Mouse (Mus musculus) hindbrain, embryonic 13.5 days (tissue): ENCODE data around the gene Upp2. TPM values are rescaled to one million over a fixed set of nuclear protein-coding genes. Genes with fewer than 3 reads are reported as not detected.
A peak's percentile ranks its signal among the peaks of the same experiment; 100 is the strongest.

ENCODE experiments used
- ATAC-seq: fragments of 200-750 bp; cut with Nextera tagmentation; 2 replicates; pipeline ENCODE4 v1.8.0; 2017; ENCODE audit warnings: moderate TSS enrichment; ENCODE audit not compliant: low FRiP score
- H3K27ac ChIP-seq: fragments of 300-500 bp; sonication (generic); 2 replicates; pipeline ENCODE4 v1.5.1; 2015; ENCODE audit warnings: inconsistent platforms, mild to moderate bottlenecking, moderate library complexity
- H3K27me3 ChIP-seq: fragments of 300-500 bp; sonication (generic); 2 replicates; pipeline ENCODE4 v1.6.1; 2015; ENCODE audit warnings: mild to moderate bottlenecking, inconsistent platforms
- H3K36me3 ChIP-seq: fragments of 300-500 bp; sonication (generic); 2 replicates; pipeline ENCODE4 v1.6.1; 2015; ENCODE audit warnings: mild to moderate bottlenecking, inconsistent platforms
- H3K4me1 ChIP-seq: fragments of 300-500 bp; sonication (generic); replicated peaks from 2 replicates; pipeline ENCODE4 v1.6.1; 2015; ENCODE audit warnings: inconsistent platforms
- H3K4me2 ChIP-seq: fragments of 300-500 bp; sonication (generic); 2 replicates; pipeline ENCODE4 v1.6.1; 2015; ENCODE audit warnings: inconsistent platforms, mild to moderate bottlenecking, moderate library complexity
- H3K4me3 ChIP-seq: fragments of 300-500 bp; sonication (generic); 2 replicates; pipeline ENCODE4 v1.5.1; 2015; ENCODE audit warnings: mild to moderate bottlenecking, inconsistent platforms
- H3K9ac ChIP-seq: fragments of 300-500 bp; sonication (generic); 2 replicates; pipeline ENCODE4 v1.6.1; 2015; ENCODE audit warnings: mild to moderate bottlenecking, inconsistent platforms
- H3K9me3 ChIP-seq: fragments of 300-500 bp; sonication (generic); 2 replicates; pipeline ENCODE4 v1.6.1; 2016; ENCODE audit warnings: inconsistent platforms
- WGBS: fragments of 180-500 bp; shearing (Covaris S2); methylation state at CpG from one replicate; pipeline ENCODE4 v1.1.7; 2015; 5-methylcytosine and 5-hydroxymethylcytosine counted together
- polyA plus RNA-seq: library from polyadenylated mRNA; unstranded; fragments of >200 nt; fragmentation: Nextera tagmentation; extraction: Ambion mirVana; gene quantifications from 2 replicates; pipeline ENCODE4 v1.2.1, GENCODE M21; 2015

Gene Upp2
- polyA plus RNA-seq, 1 experiment from 2014 or later = 13.2 TPM

GRCm38 (mm10) chr2:58747483-58748229 is 180.6 kb downstream of the Upp2 start:
- 76% methylated on average over 11 of the region's 11 CpGs for WGBS
- no peak for ATAC-seq
- Histone ChIP-seq H3K4me1 (no peaks in the 10 kb centered on the region), H3K27ac (no peak overlapping the region), H3K4me3 (no peak overlapping the region), H3K9ac (no peak overlapping the region), H3K4me2 (no peak overlapping the region), H3K9me3 (no peaks in the 10 kb centered on the region), H3K27me3 (no peaks in the 10 kb centered on the region), H3K36me3 (no peaks in the 10 kb centered on the region)

GRCm38 (mm10) chr2:58748296-58748695 is 181.2 kb downstream of the Upp2 start:
- no peak for ATAC-seq
- H3K27me3 ChIP-seq = no peaks in the 10 kb centered on the region
- no peak overlapping the region for H3K4me3 ChIP-seq
- no peak overlapping the region for H3K27ac ChIP-seq
- H3K9me3 ChIP-seq = no peaks in the 10 kb centered on the region
- H3K4me1 ChIP-seq = no peaks in the 10 kb centered on the region
- WGBS = 93% methylated on average over 5 of the region's 5 CpGs
- no peak overlapping the region for H3K4me2 ChIP-seq
- no peaks in the 10 kb centered on the region for H3K36me3 ChIP-seq
- H3K9ac ChIP-seq = no peak overlapping the region

DNA sequence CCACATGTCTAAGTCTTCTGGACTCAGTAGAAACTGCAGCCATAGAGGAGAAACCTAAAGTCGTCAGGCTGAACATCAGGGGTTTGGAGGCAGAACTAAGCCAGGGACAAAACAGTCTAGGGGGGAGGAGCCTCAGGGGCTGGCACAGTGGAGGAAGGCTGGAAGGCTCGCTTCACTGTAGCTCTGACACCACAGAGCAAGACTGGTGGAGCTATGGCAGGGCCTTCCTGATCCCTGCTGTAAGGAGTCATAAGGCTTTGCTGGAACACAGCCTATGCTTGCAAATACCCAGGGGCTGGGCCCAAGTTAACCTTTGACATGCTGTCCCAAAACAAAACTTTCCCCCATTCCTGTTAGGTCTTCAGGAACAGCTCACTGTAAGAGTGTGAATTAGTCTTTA is 185.8 kb downstream of the Upp2 start:
- Histone ChIP-seq H3K9ac (no peak overlapping the region), H3K27me3 (no peaks in the 10 kb centered on the region), H3K36me3 (no peaks in the 10 kb centered on the region), H3K4me2 (no peak overlapping the region), H3K27ac (no peak overlapping the region), H3K4me3 (no peak overlapping the region), H3K9me3 (no peaks in the 10 kb centered on the region), H3K4me1 (no peaks in the 10 kb centered on the region)
- 36% methylated on average over 2 of the region's 2 CpGs for WGBS
- ATAC-seq = no peak

DNA sequence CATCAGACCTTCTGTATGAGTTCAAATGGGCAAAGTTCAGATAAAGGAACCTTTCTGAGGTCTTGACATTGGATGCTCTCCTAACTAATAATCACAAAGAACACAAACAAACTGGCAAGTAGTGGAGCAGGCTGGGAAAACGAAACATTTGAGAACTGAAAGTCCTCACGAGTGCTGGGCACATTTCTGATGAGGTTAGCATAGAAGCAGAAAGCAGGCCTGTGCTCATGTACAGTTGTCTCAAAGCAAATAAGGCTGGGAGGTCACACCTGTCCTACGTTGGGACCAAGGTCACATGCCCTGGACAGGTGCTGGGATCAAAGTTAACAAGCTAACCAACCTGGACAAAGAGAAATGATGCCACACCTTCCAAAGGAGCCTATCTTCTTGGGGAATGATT is 187.6 kb downstream of the Upp2 start:
- Histone ChIP-seq H3K4me1 (no peaks in the 10 kb centered on the region), H3K9me3 (no peaks in the 10 kb centered on the region), H3K9ac (no peak overlapping the region), H3K27me3 (no peaks in the 10 kb centered on the region), H3K36me3 (no peaks in the 10 kb centered on the region), H3K4me2 (no peak overlapping the region), H3K4me3 (no peak overlapping the region), H3K27ac (no peak overlapping the region)
- ATAC-seq = no peak
- WGBS = 79% methylated on average over 3 of the region's 3 CpGs

GRCm38 (mm10) chr2:58758081-58758480 is 191.0 kb downstream of the Upp2 start:
- 69% methylated on average over 2 of the region's 2 CpGs for WGBS
- no peak overlapping the region for H3K4me2 ChIP-seq
- H3K4me3 ChIP-seq = no peak overlapping the region
- no peaks in the 10 kb centered on the region for H3K27me3 ChIP-seq
- no peak for ATAC-seq
- H3K36me3 ChIP-seq = no peaks in the 10 kb centered on the region
- H3K9me3 ChIP-seq = no peaks in the 10 kb centered on the region
- no peak overlapping the region for H3K27ac ChIP-seq
- H3K4me1 ChIP-seq = no peaks in the 10 kb centered on the region
- no peak overlapping the region for H3K9ac ChIP-seq

DNA sequence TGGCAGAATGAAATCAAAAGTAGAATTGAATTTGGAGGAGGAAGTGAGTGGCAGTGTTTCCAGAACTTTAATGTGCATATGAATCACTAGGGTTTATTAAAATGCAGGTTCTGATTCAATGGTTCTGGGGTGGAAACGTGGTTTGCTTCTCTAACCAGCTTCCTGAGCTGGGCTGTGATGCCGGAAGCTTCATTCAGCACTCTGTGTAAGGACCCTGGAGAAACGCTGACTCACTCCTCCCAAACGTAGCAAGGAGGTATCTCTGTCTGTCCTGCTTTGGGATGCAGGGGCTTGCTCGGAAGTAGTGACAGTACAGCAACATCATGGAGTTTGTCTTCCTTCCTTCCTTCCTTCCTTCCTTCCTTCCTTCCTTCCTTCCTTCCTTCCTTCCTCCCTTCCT is 192.6 kb downstream of the Upp2 start:
- Histone ChIP-seq H3K9ac (no peak overlapping the region), H3K36me3 (no peaks in the 10 kb centered on the region), H3K9me3 (no peaks in the 10 kb centered on the region), H3K27me3 (no peaks in the 10 kb centered on the region), H3K4me3 (no peak overlapping the region), H3K4me2 (no peak overlapping the region), H3K27ac (no peak overlapping the region), H3K4me1 (no peaks in the 10 kb centered on the region)
- 75% methylated on average over 5 of the region's 5 CpGs for WGBS
- no peak for ATAC-seq

DNA sequence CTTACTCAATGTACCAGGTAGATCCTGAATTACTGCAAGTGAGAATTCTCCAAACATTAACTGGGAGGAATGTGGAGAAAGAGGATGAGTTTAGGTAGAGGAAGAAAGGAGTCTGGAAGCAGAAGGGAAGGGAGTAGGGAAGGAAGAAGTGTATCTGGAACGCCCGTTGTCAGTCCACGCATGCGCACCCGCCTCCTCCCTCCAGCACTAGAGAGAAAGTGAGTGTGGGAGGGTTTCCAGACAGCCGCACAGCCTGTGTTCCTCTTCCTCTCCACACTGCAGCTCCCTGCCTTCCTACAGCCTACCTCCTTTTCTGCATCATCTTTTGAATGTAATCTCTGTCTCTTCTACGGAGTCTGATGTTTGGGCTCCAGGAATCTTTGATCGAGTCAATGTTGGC is 198.0 kb downstream of the Upp2 start:
- H3K4me1 ChIP-seq = no peaks in the 10 kb centered on the region
- 90% methylated on average over 8 of the region's 8 CpGs for WGBS

GRCm38 (mm10) chr2:58773833-58774232 is 206.7 kb downstream of the Upp2 start:
- ATAC-seq = peak; percentile 88
- Histone ChIP-seq H3K27ac (no peak overlapping the region; the same call in 1 of the 2 replicates), H3K27me3 (no peaks in the 10 kb centered on the region), H3K4me2 (no peak overlapping the region), H3K9me3 (no peaks in the 10 kb centered on the region), H3K4me3 (no peak overlapping the region), H3K4me1 (peaks cover 5% of the 10 kb centered on the region; the same call in 1 of the 2 replicates), H3K9ac (no peak overlapping the region), H3K36me3 (no peaks in the 10 kb centered on the region)
- 60% methylated on average over 9 of the region's 9 CpGs for WGBS

More for the DNA sequence above, 198.0 kb downstream of the Upp2 start:
- Histone ChIP-seq H3K9ac (no peak overlapping the region), H3K4me3 (no peak overlapping the region), H3K27me3 (no peaks in the 10 kb centered on the region), H3K36me3 (no peaks in the 10 kb centered on the region), H3K27ac (no peak overlapping the region), H3K9me3 (no peaks in the 10 kb centered on the region), H3K4me2 (no peak overlapping the region)
- ATAC-seq = no peak

DNA sequence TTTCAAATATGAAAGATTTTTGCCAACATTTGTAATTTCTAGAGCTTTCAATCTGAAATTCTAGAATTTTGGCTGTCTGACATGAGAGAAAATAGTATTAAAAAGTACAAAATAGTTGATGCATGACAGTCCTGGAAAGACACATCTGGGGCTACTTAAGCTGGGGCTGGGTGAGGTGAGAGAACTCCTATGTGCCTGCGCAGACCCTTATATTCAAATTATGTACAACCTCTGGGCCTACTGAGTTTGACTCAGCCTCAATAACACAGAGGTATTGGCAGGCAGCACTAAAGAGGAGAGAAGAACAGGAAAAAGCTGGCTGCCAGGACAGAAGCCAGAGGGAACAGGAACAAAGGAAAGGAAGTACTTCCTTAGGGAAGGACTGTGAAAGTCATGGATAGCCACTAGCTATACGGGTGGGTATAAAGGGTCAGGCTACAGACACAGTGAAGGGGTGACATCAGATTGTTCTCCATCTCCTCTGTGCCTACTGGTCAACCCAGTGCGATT is 211.9 kb downstream of the Upp2 start:
- no peak overlapping the region for H3K4me2 ChIP-seq
- no peak for ATAC-seq
- H3K4me3 ChIP-seq = no peak overlapping the region
- WGBS = 93% methylated on average over 3 of the region's 3 CpGs
- H3K9ac ChIP-seq = no peak overlapping the region
- no peaks in the 10 kb centered on the region for H3K9me3 ChIP-seq
- no peaks in the 10 kb centered on the region for H3K36me3 ChIP-seq
- no peaks in the 10 kb centered on the region for H3K27me3 ChIP-seq
- peaks cover 3% of the 10 kb centered on the region; the same call in 1 of the 2 replicates for H3K4me1 ChIP-seq
- no peak overlapping the region for H3K27ac ChIP-seq

GRCm38 (mm10) chr2:58783526-58783925 is 216.4 kb downstream of the Upp2 start:
- Histone ChIP-seq H3K4me1 (no peaks in the 10 kb centered on the region), H3K36me3 (no peaks in the 10 kb centered on the region), H3K27ac (no peak overlapping the region), H3K9me3 (no peaks in the 10 kb centered on the region), H3K9ac (no peak overlapping the region), H3K4me3 (no peak overlapping the region), H3K27me3 (no peaks in the 10 kb centered on the region), H3K4me2 (no peak overlapping the region)
- WGBS = 51% methylated on average over 1 of the region's 1 CpGs
- no peak for ATAC-seq

DNA sequence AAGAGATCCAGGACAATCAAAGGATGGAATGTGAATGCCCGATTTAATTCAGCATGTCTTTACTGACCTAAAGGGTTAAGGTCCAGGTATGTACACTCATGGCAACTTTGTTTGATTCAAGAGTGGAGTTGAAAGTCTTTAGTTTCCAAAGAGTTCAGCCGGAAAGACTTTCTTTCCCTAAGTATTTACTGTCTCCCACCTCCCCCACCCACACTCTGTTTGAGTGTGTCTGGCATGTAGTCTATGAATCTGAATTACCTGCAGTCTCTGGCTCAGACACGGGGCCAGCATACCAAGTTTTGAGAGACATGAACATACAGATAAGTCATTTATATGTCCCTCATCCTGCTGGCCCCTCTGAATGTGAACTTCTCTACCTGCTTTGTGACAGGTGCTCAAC is 219.1 kb downstream of the Upp2 start:
- 86% methylated on average over 3 of the region's 3 CpGs for WGBS
- no peak overlapping the region for H3K4me3 ChIP-seq
- H3K9me3 ChIP-seq = no peaks in the 10 kb centered on the region
- H3K27me3 ChIP-seq = no peaks in the 10 kb centered on the region
- no peak overlapping the region for H3K27ac ChIP-seq
- no peak overlapping the region for H3K4me2 ChIP-seq
- no peak overlapping the region for H3K9ac ChIP-seq
- H3K4me1 ChIP-seq = no peaks in the 10 kb centered on the region
- ATAC-seq = no peak
- no peaks in the 10 kb centered on the region for H3K36me3 ChIP-seq

GRCm38 (mm10) chr2:58786681-58787080 is 219.6 kb downstream of the Upp2 start:
- no peaks in the 10 kb centered on the region for H3K9me3 ChIP-seq
- 65% methylated on average over 8 of the region's 8 CpGs for WGBS
- no peak for ATAC-seq
- H3K9ac ChIP-seq = no peak overlapping the region
- H3K4me2 ChIP-seq = no peak overlapping the region
- no peaks in the 10 kb centered on the region for H3K36me3 ChIP-seq
- no peak overlapping the region for H3K27ac ChIP-seq
- no peaks in the 10 kb centered on the region for H3K27me3 ChIP-seq
- no peak overlapping the region for H3K4me3 ChIP-seq
- no peaks in the 10 kb centered on the region for H3K4me1 ChIP-seq

GRCm38 (mm10) chr2:58787360-58787759 is 220.3 kb downstream of the Upp2 start:
- WGBS = 50% methylated on average over 7 of the region's 7 CpGs
- no peak overlapping the region for H3K4me3 ChIP-seq
- ATAC-seq = no peak

More at GRCm38 (mm10) chr2:58787360-58787759, 220.3 kb downstream of the Upp2 start:
- Histone ChIP-seq H3K9ac (no peak overlapping the region), H3K9me3 (no peaks in the 10 kb centered on the region), H3K4me1 (no peaks in the 10 kb centered on the region; the same call in 1 of the 2 replicates), H3K27ac (no peak overlapping the region), H3K36me3 (no peaks in the 10 kb centered on the region), H3K4me2 (no peak overlapping the region), H3K27me3 (no peaks in the 10 kb centered on the region)
